Mouse (Mus musculus): Measurements from ENCODE around the gene Slc38a1. TPM values are rescaled to one million over a fixed set of nuclear protein-coding genes. Genes with fewer than 3 reads are reported as not detected.
A peak's percentile ranks its signal among the peaks of the same experiment; 100 is the strongest.

The Slc38a1 gene
- polyA plus RNA-seq, 1 experiment from 2014 or later, result 70.4 TPM

- Histone ChIP-seq H3K4me1 (peaks cover 33% of the 10 kb centered on the region), H3K27me3 (replicated peaks) (no peaks in the 10 kb centered on the region), H3K9ac (no peak overlapping the region), H3K27ac (replicated peaks) (no peak overlapping the region), H3K9me3 (no peaks in the 10 kb centered on the region), H3K36me3 (no peaks in the 10 kb centered on the region), H3K4me2 (peak overlapping the region; percentile 41), H3K4me3 (0 out of 2 replicates have a peak overlapping the region, but pooled peaks have one; percentile 13)
- 52% methylated on average over 17 of the region's 17 CpGs for WGBS
- ATAC-seq (ENCODE audit: extremely low read depth, insufficient number of reproducible peaks, low FRiP score, low TSS enrichment), result no peak
Measured at GRCm38 (mm10) chr15:96657576-96658274, 15.0 kb upstream of the Slc38a1 start.

- Histone ChIP-seq H3K4me1 (peaks cover 23% of the 10 kb centered on the region), H3K4me3 (no peak overlapping the region), H3K27ac (replicated peaks) (no peak overlapping the region), H3K9me3 (no peaks in the 10 kb centered on the region), H3K9ac (no peak overlapping the region), H3K27me3 (replicated peaks) (no peaks in the 10 kb centered on the region), H3K36me3 (no peaks in the 10 kb centered on the region), H3K4me2 (no peak overlapping the region)
- no peak for ATAC-seq (ENCODE audit: extremely low read depth, insufficient number of reproducible peaks, low FRiP score, low TSS enrichment)
- 82% methylated on average over 14 of the region's 14 CpGs for WGBS
Measured at GRCm38 (mm10) chr15:96655514-96655913, 12.8 kb upstream of the Slc38a1 start.

DNA sequence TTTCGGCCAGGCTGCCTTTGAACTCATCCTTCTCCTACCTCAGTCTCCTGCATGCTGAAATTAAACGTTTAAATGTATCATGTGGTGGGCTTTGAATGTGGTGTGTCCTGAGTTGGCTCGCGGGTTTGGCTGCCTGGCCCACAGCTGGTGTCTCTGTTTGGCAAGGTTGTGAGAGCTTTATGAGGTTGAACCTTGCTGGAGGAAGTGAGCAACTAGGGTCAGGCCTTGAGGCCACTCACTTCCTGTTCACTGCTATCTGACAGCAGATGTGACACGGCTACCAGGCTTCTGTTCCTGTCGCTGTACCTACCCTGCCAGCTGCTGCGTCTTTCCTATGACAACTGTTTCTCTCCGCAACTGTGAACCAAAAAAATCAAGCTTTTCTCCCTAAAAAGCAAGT lies 12.0 kb upstream of the Slc38a1 start:
- 57% methylated on average over 8 of the region's 8 CpGs for WGBS
- H3K27me3 ChIP-seq (replicated peaks), result no peaks in the 10 kb centered on the region
- H3K27ac ChIP-seq (replicated peaks), result no peak overlapping the region
- H3K36me3 ChIP-seq, result no peaks in the 10 kb centered on the region
- H3K4me1 ChIP-seq, result peaks cover 21% of the 10 kb centered on the region
- no peak overlapping the region for H3K4me3 ChIP-seq
- H3K9me3 ChIP-seq, result no peaks in the 10 kb centered on the region
- H3K9ac ChIP-seq, result no peak overlapping the region
- ATAC-seq (ENCODE audit: extremely low read depth, insufficient number of reproducible peaks, low FRiP score, low TSS enrichment), result no peak
- no peak overlapping the region for H3K4me2 ChIP-seq

- Histone ChIP-seq H3K9me3 (no peaks in the 10 kb centered on the region), H3K27me3 (replicated peaks) (no peaks in the 10 kb centered on the region), H3K4me2 (no peak overlapping the region), H3K27ac (replicated peaks) (no peak overlapping the region), H3K4me1 (peaks cover 11% of the 10 kb centered on the region), H3K4me3 (no peak overlapping the region), H3K9ac (no peak overlapping the region), H3K36me3 (no peaks in the 10 kb centered on the region)
- ATAC-seq (ENCODE audit: extremely low read depth, insufficient number of reproducible peaks, low FRiP score, low TSS enrichment), result no peak
- 91% methylated on average over 16 of the region's 16 CpGs for WGBS
Measured at GRCm38 (mm10) chr15:96653011-96653410, 10.3 kb upstream of the Slc38a1 start.

DNA sequence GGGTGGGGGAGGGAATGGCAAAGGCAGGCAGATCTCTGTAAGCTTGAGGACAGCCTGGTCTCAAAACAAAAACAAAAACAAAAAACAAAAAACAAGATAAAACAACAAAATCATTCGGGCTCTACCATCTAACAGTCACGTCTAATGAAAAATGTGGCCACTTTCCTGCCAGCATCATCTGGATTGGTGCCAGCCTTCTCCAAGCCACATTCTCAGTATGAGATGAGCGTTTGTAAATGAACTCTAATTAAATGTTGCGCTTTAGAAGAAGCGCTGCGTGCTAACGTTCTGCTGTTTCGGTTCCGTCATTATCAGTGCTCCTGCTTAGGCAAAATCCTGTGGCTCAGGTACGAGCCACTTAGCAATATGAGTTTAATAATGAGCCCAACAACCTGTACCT lies 9.8 kb upstream of the Slc38a1 start:
- H3K27me3 ChIP-seq (replicated peaks), result no peaks in the 10 kb centered on the region
- H3K4me3 ChIP-seq, result no peak overlapping the region
- H3K9me3 ChIP-seq, result no peaks in the 10 kb centered on the region
- H3K9ac ChIP-seq, result no peak overlapping the region
- 82% methylated on average over 10 of the region's 10 CpGs for WGBS
- no peak overlapping the region for H3K4me2 ChIP-seq
- peaks cover 8% of the 10 kb centered on the region for H3K4me1 ChIP-seq
- no peak overlapping the region for H3K27ac ChIP-seq (replicated peaks)
- H3K36me3 ChIP-seq, result no peaks in the 10 kb centered on the region
- ATAC-seq (ENCODE audit: extremely low read depth, insufficient number of reproducible peaks, low FRiP score, low TSS enrichment), result no peak

DNA sequence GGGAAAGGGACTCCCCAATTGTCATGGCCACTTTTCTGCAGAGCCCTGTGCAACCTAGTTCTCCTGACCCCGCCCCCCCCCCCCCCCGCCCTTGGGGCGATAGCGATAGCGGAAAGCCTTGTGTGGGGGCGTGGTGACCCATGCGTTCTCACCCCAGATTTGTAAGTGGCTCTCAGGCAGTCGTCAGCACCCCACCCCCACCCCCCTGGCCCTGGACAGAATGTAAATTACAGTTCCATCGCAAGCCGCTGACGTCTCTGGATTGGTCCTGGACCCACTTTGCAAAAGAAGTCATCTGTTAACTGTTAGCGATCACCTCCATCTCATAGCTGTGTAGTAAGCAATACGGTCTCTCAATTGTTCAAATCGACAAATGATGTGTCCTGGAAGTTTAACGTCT lies 4.7 kb upstream of the Slc38a1 start:
- Histone ChIP-seq H3K9me3 (no peaks in the 10 kb centered on the region), H3K36me3 (no peaks in the 10 kb centered on the region), H3K9ac (no peak overlapping the region), H3K4me3 (peak overlapping the region; percentile 13; the same call in 1 of the 2 replicates), H3K4me2 (peak overlapping the region; percentile 57), H3K27ac (replicated peaks) (no peak overlapping the region), H3K27me3 (replicated peaks) (no peaks in the 10 kb centered on the region), H3K4me1 (peaks cover 12% of the 10 kb centered on the region)
- no peak for ATAC-seq (ENCODE audit: extremely low read depth, insufficient number of reproducible peaks, low FRiP score, low TSS enrichment)
- 23% methylated on average over 13 of the region's 15 CpGs for WGBS

DNA sequence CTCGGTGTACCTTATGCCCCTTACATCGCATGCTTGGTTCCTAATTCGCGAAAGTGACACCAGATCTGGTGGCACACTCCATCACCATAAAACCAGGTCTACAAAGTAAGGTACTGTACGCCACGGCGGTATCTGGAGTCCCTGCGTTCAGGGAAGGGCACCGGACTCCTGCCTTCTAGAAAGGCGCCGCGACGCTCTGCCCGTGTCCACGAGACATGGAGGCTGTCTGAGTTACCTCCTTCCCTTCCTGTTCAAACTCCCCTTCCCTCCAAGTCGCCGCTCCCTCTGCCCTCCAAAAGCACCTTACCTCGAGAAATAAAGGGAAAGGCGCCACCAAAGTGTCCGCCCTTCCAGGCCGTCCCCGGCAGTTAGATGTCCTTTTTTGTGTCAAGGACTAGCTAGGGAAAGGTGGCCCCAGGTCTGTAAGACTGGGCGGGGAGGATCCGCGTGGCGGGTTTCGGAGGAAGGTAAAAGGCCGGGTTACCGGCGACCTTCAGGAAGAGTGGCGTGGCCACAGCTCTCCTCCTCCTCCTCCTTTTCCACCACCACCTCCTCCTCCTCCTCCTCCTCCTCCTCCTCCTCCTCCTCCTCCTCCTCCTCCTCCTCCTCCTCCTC lies 785 bp downstream of the Slc38a1 start:
- Histone ChIP-seq H3K4me3 (peak overlapping the region; percentile 89), H3K4me1 (peaks cover 38% of the 10 kb centered on the region), H3K27me3 (replicated peaks) (no peaks in the 10 kb centered on the region), H3K9ac (peak overlapping the region; percentile 98), H3K36me3 (peaks cover 20% of the 10 kb centered on the region), H3K9me3 (no peaks in the 10 kb centered on the region), H3K4me2 (peak overlapping the region; percentile 87), H3K27ac (replicated peaks) (peak overlapping the region; percentile 99)
- WGBS, result 0% methylated on average over 31 of the region's 31 CpGs
- 0 out of 2 replicates have a peak, but pooled peaks have one; percentile 11 for ATAC-seq (ENCODE audit: extremely low read depth, insufficient number of reproducible peaks, low FRiP score, low TSS enrichment)

DNA sequence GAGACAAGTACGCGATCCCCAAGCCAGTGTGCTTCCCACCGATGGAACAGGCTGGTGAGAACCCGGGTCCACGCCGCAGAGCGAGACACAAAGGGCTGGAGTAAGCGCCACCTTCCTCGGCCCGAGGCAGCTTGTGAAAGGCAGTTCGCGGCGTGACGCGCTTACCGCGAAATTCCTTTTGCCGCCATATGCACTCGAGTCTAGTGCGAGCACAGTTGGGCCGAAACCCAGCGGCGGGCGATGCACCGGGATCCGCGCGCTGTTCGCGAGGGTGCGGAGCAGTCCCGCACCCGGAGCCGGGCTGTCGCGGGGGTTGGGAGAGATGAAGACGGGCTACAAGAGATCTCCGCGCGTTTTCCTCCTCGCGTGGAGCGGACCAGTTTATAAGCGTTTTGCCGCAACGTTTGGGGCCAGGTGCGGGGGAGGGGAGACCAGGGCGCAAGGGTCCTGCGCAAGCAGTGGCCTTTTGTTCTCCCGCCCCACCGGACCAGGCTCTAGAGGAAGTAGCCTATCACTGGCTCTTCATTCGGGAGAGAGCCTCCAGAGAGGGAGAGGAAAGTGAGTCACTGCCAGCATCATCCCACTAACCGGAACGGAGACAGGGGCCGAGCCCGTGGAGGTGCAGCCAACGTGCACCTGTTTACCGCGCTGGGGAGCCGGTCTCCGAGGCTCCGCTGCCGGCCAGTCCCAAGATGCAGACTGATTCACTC lies 1.4 kb downstream of the Slc38a1 start:
- H3K27ac ChIP-seq (replicated peaks), result peak overlapping the region; percentile 99
- peak overlapping the region; percentile 89 for H3K4me3 ChIP-seq
- no peaks in the 10 kb centered on the region for H3K27me3 ChIP-seq (replicated peaks)
- ATAC-seq (ENCODE audit: extremely low read depth, insufficient number of reproducible peaks, low FRiP score, low TSS enrichment), result peak; percentile 62
- H3K9me3 ChIP-seq, result no peaks in the 10 kb centered on the region
- WGBS, result under 1% methylated on average over 63 of the region's 63 CpGs
- H3K36me3 ChIP-seq, result peaks cover 25% of the 10 kb centered on the region
- peaks cover 40% of the 10 kb centered on the region for H3K4me1 ChIP-seq
- peak overlapping the region; percentile 98 for H3K9ac ChIP-seq
- H3K4me2 ChIP-seq, result peak overlapping the region; percentile 87

DNA sequence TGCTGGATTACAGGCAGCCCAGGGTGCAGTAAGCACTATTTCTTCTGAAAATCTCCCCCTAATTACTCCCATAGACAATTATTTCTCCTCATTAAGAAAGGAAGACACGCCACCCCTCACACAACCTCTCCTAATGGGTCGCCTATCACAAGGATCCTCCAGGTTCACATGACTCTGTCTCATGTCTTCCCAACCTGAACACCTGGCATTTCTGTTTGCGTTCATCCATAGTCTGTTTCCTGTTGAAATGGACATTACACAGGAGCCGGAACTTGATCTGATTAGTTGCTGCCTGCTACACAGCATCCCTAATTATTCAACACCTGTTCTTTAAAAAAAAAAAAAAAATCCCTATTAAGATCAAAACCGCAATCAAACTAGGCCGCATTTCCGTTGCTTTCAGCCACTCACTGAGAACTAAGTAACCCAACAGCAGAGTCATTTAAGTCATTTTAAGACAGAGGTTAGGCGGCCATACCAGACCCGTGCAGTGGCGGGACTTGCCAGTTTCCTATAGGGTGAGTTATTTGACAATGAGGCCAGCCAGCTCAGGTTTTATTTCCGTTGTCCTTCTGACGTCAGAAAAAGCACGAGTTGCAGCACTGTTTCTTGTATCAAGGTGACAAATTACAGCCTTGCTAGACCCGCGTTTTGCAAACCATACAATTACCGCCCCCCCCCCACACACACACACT lies 2.3 kb downstream of the Slc38a1 start:
- Histone ChIP-seq H3K36me3 (peaks cover 33% of the 10 kb centered on the region), H3K27ac (replicated peaks) (peak overlapping the region; percentile 99), H3K4me1 (peaks cover 45% of the 10 kb centered on the region), H3K27me3 (replicated peaks) (no peaks in the 10 kb centered on the region), H3K9me3 (no peaks in the 10 kb centered on the region), H3K4me3 (peak overlapping the region; percentile 89), H3K4me2 (peak overlapping the region; percentile 87), H3K9ac (peak overlapping the region; percentile 98)
- ATAC-seq (ENCODE audit: extremely low read depth, insufficient number of reproducible peaks, low FRiP score, low TSS enrichment), result no peak
- 11% methylated on average over 16 of the region's 16 CpGs for WGBS

DNA sequence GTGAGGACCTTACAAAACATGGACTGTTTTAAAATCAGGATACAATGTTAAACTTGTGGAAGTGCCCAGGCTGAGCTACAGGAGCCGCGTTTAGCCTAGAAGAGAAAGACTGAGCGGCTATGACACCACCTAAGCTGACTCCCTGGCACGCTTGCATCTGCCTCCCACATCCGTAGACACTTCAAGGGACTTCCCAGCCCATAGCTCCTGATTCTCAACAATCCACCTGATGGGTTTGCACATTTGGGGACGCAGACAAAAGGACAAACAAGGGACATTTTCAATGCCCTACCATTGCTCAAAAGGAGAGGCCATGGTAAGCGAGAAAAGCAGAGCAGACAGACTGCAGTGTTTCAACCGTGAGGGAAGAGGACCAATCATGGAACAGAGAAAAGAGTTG lies 3.1 kb downstream of the Slc38a1 start:
- no peak for ATAC-seq (ENCODE audit: extremely low read depth, insufficient number of reproducible peaks, low FRiP score, low TSS enrichment)
- H3K9me3 ChIP-seq, result no peaks in the 10 kb centered on the region
- H3K4me3 ChIP-seq, result peak overlapping the region; percentile 89
- peak overlapping the region; percentile 87 for H3K4me2 ChIP-seq
- 62% methylated on average over 8 of the region's 8 CpGs for WGBS
- peaks cover 36% of the 10 kb centered on the region for H3K36me3 ChIP-seq
- peak overlapping the region; percentile 98 for H3K9ac ChIP-seq
- no peaks in the 10 kb centered on the region for H3K27me3 ChIP-seq (replicated peaks)
- peaks cover 53% of the 10 kb centered on the region for H3K4me1 ChIP-seq
- H3K27ac ChIP-seq (replicated peaks), result peak overlapping the region; percentile 37

DNA sequence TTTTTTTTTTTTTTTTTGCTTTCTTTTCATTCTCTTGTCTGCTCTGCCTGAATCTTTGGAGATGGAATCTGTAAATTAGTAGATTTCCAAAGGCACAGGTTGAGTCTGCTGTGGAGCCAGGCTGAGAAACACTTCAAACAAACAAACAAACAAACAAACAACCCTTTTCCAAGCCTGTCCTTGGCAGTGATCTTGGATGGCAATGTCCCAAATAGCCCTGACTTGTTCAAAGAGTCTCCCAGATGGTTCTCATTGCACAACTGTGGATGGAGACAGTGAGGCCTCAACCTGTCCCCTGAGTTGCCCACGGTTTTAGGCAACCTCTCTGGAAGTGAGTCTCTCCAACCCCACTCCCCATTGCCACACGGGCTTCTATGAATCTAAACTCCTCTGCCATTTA lies 4.1 kb downstream of the Slc38a1 start:
- H3K4me1 ChIP-seq, result peaks cover 53% of the 10 kb centered on the region
- H3K36me3 ChIP-seq, result peaks cover 41% of the 10 kb centered on the region
- H3K9ac ChIP-seq, result no peak overlapping the region
- H3K27me3 ChIP-seq (replicated peaks), result no peaks in the 10 kb centered on the region
- H3K4me3 ChIP-seq, result no peak overlapping the region
- WGBS, result 82% methylated on average over 2 of the region's 2 CpGs
- no peak for ATAC-seq (ENCODE audit: extremely low read depth, insufficient number of reproducible peaks, low FRiP score, low TSS enrichment)
- H3K4me2 ChIP-seq, result peak overlapping the region; percentile 87; the same call in 1 of the 2 replicates
- H3K9me3 ChIP-seq, result no peaks in the 10 kb centered on the region
- no peak overlapping the region for H3K27ac ChIP-seq (replicated peaks)

Measured in heart, embryonic 13.5 days (tissue).